Mouse (Mus musculus): ENCODE measurements around the gene Nrros. TPM values are rescaled to one million over a fixed set of nuclear protein-coding genes. Genes with fewer than 3 reads are reported as not detected.
"Not testable (repeated sequence)": the region's sequence is repeated elsewhere in the genome, so short reads cannot be mapped to it uniquely, and the experiment has no call there.

Gene Nrros
- total RNA-seq, 2 experiments from 2014 or later = 5.8 to 7.3 TPM

DNA sequence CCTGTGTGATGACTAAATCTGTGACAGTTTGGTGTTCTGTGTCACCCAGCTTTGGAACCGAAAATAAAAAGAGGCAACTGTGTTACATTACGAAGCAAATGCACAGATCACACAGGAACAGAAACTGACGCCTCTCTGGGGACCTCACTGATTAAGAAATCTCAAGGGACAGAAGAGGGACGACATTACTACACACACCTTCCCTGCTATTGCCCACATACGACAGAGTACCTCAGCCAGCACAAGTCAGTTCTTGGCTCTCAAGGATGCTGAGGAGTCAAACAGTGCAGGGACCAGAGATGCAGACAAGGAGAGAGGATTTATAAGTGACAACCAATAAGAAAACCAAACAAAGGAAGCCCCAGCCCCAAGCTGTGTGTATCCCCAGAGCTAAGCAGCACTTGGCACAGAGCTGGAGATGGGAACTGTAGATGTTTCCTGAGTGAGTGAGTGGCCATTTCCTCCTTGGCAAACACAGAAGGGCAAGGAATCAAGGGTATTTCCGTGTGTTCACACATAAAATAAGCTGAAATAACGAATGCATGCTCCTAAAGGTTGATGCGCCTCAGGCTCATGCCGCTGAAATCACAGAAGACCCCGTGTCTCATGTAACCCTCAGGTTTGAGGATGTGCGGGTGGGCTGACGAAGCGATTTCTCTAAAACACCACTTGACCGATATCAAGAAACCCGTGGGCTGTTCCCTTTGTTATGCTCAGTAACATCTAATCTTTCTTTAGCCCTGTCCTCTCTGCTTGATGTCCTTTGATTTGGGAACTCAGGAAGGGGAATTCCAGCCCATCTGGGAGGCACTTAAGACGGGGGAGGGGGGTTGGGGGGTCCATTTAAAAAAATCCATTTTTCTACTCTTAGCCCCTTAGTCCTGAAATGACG is 40.7 kb downstream of the Nrros start:
- no peak for DNase-seq
- intact Hi-C loops (cut with DNase I) = no loop called here

DNA sequence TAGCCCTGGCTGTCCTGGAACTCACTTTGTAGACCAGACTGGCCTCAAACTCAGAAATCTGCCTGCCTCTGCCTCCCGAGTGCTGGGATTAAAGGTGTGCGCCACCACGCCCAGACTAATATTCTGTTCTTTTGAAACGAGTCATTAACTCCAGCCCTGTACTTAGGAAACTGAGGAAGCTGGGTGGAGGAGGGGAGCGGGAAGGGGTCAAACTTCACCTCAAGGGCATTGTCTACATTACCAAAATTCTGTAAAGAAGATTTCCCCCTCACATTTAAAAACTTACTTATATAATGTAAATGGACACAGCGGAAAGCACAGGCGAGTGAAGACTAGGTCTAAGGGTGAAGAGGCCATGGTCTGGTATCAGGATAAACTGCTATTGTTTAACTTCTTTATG is 41.4 kb downstream of the Nrros start:
- intact Hi-C loops (cut with DNase I) = no loop called here
- DNase-seq = no peak

DNA sequence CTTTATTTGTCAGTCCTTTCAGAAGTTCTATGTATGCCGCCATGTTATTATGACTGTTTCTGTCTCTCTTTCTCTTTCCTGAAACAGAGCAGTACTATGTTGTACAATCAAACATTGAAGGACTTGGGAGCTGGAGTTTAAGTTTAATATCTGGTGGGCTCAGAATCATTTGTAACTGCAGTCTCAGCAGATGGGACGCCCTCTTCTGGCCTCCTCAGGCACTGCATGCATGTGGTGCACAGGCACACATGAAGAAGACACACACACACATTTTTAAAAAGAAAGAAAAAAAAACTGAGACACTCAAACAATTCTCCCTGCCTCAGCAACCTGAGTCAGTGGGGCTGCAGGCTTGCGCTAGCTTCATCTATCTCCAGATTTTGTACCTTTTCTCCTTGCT is 44.9 kb downstream of the Nrros start:
- DNase-seq = no peak
- intact Hi-C loops (cut with DNase I) = no loop called here

DNA sequence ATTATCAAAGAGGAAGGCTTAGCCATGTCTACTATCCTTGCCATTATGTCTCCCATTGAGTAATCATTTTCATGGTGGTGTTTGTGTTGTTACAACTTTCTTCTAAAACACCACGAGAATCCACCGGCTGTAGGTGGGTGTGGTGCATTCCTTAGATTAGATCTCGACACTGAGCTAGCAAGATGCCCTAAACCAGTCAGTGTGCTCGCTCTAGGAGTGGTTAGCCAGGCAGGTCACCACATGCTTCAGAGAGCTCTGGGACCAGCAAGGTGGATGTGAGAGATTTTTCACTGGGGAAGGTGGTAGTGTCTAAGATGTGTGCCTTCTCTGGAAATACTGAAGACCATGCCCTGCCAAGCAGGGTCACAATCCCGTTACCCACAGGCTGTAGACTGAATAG is 49.2 kb downstream of the Nrros start:
- DNase-seq = no peak
- intact Hi-C loops (cut with DNase I) = loop anchor here (5.0 kb wide), 3 partner anchors 41 to 341 kb away; no protein-coding TSS in a partner anchor

DNA sequence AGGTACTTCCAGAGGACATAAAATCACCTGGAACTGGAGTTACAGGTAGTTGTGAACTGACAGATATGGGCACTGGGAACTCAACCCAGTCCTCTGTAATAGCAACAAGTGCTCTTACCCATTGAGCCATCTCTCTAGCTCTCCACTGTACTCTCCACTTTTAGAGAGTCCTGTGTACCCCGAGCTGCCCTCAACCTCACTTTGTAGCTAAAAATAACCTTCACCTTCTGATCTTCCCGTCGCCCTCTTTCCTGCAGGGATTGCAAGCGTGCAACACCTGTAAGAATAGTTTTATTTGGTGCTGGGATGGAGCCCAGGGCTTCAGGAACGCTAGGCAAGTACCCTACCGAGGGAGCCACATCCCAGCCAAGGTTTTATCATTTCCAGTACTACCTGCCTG is 49.6 kb downstream of the Nrros start:
- no peak for DNase-seq
- intact Hi-C loops (cut with DNase I) = loop anchor here (2.0 to 5.0 kb wide), 5 partner anchors 42 to 383 kb away; partner anchors contain the start of genes Fbxo45 and Wdr53

DNA sequence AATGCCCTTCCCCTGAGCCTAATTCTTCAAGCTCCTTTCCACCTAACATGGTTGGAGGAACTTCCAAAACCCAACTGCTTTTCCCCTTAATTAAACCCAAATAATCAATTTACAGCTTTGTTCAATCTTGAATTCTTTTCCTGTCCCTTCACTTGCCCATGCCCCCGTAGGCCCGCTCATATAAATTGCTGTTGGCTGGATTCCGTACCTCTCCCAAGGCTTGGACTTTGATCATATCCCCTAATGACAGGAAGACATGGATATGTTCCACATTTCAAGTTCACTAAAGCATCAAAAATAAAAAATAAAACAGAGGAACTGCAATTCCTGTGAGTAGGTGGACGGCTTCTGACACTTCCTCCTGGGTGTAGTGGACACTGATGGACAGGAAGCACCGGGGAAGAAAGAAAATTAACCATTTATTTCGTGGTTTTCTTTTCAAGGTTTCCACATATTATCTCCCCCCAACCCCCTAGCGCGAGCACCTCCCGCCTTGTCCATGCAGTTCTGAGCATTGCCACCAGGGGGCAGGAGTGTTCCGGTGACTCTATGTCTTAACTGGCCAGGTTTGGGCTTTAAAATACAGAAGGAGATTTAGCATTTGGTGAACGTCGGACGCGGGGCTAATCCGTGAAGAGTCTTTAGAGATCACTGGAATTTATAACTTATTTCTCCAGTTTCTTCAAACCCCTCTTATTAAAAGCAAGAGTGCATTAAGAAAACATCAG is 50.3 kb downstream of the Nrros start:
- intact Hi-C loops (cut with DNase I) = loop anchor here (2.0 to 5.0 kb wide), 5 partner anchors 42 to 384 kb away; partner anchors contain the start of genes Fbxo45 and Wdr53

DNA sequence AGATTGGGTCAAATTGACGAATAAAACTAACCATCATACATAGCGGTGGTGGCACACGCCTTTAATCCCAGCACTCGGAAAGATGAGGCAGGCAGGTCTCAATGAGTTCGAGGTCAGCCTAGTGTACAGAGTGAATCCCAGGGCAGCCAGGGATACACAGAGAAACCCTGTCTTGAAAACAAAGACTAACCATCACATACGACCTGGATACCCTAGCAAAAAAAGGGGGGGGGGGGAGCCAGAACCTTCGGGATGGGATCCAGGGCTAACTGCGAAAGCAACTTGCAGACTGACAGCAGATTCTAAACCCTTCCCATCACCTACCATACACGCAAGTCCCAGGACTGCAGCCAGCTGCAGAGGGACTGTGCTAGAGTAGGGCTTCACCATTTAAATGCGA is 51.0 kb downstream of the Nrros start:
- intact Hi-C loops (cut with DNase I) = loop anchor here (2.0 kb wide), 2 partner anchors 132 to 384 kb away; partner anchors contain the start of genes Fbxo45 and Wdr53
- no peak for DNase-seq

More for the DNA sequence above, 50.3 kb downstream of the Nrros start:
- peak; percentile 86 to 92 for DNase-seq

DNA sequence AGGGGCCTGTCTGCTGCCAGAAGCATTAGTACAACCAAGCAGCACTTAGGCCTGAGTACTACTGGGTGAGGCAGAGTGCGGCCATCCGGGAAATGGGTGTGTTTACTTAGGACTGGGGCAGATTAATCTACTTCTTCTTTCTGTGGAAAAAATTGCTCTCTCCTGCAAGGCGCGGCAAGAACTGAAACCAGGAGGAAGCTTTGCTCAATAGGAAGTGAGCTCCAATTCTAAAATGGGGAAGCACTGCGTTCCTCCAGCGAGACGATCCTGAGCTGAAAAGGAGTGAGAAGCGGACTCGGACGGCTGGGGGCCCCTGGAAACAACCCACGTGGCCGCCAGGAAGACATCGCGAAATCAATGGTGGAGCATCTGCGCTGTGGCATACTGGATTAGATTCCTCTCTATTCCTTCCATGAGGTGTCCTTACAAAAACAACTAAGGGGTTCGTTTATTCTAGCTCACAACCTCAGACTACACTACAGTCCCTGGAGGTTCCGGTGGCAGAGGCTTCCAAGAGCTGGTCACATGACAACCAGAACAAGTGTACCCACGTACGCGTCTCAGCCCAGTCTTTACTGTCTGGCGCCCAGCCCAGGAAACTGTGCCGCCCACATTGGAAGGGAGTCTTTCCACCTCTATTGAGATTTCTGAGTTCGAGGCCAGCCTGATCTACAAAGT is 51.7 kb downstream of the Nrros start:
- intact Hi-C loops (cut with DNase I) = loop anchor here (2.0 kb wide), 2 partner anchors 133 to 385 kb away; partner anchors contain the start of genes Fbxo45 and Wdr53
- peak; percentile 62 to 64 for DNase-seq

DNA sequence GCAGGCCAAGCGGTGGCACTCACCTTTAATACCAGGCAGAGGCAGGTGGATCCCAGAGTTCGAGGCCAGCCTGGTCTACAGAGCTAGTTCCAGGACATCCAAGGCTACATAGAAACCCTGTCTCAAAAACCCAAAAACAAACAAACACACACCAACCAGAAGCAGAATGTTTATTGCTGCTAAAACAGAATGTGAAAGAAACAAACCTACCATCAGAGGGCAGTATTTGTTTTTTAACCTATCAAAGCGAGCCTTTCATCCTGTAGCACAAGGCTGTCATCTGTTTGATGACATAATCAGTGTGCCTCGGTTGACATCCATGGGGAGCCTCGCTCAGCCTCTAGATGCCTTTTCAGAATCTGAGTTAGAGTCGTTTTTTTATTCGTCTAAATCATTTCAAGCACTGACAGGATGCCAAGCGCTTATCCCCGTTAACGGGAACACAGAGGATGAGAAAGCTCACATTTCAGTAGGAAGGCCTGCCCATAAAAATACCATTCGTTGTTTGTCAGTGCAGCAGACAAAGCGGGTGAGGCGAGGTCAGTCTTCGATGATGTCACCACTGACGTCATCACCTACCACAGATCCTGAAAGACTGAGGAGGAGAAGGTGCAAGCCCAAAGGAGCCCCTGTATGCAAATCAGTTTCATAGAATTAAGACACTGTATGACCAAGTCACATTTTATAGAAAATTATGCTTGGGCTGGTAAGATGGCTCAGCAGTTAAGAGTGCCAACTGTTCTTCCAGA is 54.3 kb downstream of the Nrros start:
- DNase-seq = no peak
- intact Hi-C loops (cut with DNase I) = no loop called here

DNA sequence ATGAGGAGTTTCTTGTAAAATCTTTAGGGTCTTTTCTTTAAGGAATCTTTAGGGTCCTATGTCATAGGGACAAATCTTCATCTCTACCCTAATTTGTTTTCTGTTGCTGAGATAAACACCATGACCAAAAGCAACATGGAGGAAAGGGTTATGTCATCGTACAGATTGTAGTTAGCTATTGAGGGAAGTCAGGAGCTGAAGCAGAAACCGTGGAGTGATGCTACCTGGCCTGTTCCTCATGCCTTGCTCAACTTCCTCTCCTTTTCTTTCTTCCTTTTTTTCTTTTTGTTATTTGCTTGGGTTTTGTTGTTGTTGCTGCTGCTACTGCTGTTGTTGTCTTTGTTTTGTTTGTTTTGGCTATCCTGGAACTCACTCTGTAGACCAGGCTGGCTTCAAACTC is 56.8 kb downstream of the Nrros start:
- intact Hi-C loops (cut with DNase I) = no loop called here
- no peak for DNase-seq

DNA sequence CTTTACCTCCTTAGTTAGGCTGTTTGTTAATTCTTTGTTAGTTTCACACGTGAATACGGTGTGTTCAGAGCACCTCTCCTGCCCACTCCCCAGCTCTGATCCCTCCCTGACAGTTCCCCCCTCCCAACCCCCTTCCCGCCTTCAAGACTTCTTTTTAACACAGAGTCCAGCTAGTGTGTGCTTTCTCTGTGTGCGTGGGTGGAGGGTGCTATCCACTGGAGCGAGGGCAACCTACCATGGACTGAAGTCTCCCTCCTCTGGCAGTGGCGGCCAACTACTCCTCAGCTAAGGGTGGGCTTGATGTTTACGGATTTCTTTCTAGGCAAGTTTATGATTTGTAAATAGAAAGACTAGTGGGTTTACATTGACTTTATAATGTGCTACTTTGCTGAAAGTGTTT is 57.2 kb downstream of the Nrros start:
- intact Hi-C loops (cut with DNase I) = no loop called here
- DNase-seq = no peak

DNA sequence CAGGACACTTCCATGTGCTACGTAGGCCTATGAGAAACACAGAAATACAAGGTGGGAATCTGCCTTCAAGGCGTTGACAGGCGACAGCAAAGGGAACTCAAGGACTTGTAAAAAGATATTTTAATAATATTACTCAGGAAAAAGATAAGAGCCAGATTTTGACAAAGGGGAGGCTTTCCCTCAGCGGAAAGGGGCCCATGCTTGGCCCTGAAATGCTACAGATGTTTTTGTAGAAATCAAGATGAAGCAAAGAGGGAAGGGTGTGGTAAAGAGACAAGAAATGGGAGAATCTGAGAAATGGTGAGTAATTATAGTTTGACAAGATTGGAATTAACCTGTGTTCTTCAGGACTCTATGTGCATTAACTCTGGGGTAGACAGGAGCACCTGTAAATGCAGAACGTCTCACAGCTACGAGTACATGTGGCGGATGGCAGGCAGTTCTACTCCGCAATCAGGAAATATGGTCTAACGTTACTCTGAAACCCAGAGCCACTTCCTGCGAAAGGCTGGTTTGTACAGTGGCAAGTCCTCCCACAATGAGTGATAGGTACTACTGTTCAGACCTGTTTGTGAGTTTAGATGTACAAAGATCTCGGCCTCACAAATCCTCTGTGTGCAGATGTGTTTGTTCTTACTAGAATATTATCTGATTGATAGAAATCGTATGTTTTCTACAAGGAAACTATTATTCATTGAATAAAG is 57.9 kb downstream of the Nrros start:
- intact Hi-C loops (cut with DNase I) = no loop called here
- DNase-seq = no peak

DNA sequence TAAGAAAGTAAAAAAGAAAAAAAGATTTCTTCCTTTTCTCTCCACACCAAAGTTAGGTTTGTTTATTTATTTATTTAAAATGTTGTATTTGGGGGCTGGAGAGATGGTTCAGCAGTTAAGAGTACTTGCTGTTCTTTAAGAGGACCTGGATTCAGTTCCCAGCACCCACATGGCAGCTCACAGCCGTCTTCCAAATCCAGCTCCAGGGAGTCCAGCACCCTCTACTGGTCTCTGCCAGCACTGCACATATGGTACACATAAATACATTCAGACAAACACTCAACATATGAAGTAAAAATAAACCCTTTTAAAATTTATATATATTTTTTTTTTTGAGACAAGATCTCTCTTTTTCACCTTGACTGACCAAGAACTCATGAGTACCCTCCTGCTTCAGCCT is 59.7 kb downstream of the Nrros start:
- no peak for DNase-seq
- intact Hi-C loops (cut with DNase I) = no loop called here

DNA sequence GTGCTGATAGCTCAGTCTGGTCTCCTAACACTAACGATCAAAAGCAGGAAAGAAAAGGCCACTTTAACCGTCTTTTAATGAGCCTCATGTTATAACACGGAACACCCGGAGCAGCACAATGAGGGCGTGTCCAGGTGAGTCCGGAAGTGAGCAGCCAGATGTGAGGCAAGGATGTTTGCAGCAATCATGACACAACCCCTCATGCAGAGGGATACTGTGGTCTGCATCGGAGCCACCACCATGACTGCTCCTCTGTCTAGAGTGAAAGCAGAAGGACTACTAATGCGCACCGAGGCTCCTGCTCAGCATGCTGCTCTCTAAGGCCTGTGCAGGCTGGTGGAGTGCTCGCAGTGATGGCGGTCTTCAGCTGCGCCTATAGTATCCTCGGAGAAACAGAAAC is 63.1 kb downstream of the Nrros start:
- no peak for DNase-seq

DNA sequence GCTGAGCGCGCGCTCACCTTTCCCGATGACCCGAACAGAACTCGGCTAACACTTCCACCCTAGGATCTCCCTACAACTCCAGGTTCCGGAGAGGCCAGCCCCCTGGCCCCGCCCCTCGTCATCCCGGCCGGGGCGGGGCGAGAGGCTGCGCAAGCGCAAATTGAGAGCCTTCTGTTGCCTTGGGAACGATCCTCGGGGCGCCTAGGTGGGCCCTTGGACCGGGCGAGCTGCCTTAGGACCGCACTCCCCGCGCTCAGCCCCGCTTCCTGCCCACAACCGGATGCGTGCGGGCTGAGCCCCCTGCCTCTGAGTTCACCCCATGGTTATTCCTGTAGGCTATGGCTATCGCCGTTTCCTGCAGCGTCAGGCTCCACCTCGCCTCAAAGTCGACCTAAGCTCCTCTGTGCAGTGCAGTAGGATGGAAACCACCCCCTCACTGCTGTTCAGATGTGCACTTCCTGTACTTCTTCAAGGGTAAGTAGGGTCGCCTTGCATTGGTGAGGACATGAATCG is 65.7 kb downstream of the Nrros start, which contains the start of the genes Pigx and Cep19:
Pigx (minus strand) TSS at position 103 of the 513 bp plus-strand sequence.
Cep19 (plus strand) TSS at position 163 of the 513 bp plus-strand sequence.
- intact Hi-C loops (cut with DNase I) = loop anchor here (5.0 kb wide), 1 partner anchor 57 kb away; no protein-coding TSS in a partner anchor
- DNase-seq = peak; percentile 93

More for the DNA sequence above, 63.1 kb downstream of the Nrros start:
- intact Hi-C loops (cut with DNase I) = no loop called here

DNA sequence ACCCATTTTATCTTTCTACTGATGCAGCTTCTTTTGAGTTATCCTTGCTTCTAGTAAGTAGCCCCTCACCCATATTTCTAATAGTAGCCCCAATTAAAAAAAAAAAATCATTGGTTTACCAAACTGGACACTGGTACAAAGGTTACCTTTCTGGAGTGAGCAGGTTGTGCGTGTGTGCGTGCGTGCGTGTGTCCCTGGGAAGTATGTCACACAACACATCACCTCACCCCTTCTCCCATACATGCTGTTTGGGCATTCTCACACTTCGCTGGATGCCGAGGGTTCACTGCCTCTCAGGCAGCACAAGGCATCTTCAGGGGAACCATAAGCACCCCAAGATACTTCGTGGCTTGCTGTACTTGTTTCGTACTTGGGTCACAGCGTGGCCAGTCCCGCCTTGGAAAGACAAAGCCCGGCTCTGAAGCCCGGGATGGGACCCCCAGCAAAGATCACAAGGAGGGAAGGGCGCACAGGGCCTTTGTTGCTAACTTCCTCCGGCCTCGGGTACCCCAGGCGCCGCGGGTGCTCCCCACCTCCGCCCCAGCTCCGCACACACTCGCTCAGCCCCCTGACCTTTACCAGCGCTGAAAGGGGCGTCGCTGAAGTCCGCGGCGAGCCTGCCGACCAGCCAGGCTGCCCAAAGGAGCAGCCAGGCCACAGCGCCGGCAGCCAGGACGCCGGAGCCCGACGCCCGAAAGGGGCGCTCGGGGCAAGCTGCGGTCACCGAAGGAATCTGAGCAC is 66.3 kb downstream of the Nrros start:
- no peak for DNase-seq
- intact Hi-C loops (cut with DNase I) = loop anchor here (5.0 kb wide), 1 partner anchor 57 kb away; no protein-coding TSS in a partner anchor

DNA sequence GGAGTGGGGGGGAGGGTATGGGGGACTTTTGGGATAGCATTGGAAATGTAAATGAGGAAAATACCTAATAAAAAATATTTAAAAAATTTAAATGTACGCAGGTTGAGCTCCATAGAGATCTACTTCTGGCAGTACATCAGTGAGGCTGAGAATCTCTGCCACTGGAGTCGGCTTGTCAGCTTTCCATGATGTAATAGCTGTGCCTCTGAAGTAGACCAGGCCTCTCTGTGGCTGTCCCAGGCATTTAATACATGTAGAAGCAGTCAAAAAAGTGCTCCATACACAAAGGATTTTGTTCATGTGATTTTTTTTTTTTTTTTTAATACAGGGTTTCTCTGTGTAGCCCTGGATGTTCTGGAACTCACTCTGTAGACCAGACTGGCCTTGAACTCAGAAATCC is 67.6 kb downstream of the Nrros start:
- DNase-seq = not testable (repeated sequence)
- intact Hi-C loops (cut with DNase I) = loop anchor here (5.0 kb wide), 1 partner anchor 55 kb away; no protein-coding TSS in a partner anchor
